Mouse (Mus musculus): ENCODE data around the gene Wfdc10. TPM values are rescaled to one million over a fixed set of nuclear protein-coding genes. Genes with fewer than 3 reads are reported as not detected.

Wfdc10 gene
- polyA plus RNA-seq, 1 experiment from 2014 or later, result not detected

DNA sequence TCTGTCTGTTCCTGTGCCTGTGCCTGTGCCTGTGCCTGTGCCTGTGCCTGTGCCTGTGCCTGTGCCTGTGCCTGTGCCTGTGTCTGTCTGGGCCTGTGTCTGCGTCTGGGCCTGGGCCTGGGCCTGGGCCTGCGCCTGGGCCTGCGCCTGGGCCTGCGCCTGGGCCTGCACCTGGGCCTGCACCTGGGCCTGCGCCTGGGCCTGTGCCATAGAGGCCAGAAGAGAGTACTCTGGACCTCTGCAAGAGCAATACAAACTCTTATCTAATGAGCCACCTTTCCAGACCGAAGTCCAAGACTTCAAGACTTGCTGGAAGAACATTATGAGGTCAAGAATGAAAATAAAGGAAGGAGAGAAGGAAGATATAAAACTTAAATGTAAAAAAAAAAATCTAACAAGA, 49.5 kb downstream of the Wfdc10 start:
- WGBS, result 82% methylated on average over 6 of the region's 6 CpGs
- no peaks in the 10 kb centered on the region for H3K4me1 ChIP-seq
- no peak overlapping the region for H3K4me3 ChIP-seq
- no peak overlapping the region for H3K27ac ChIP-seq
- ATAC-seq, result no peak
- H3K9me3 ChIP-seq (replicated peaks), result no peaks in the 10 kb centered on the region
- no peak overlapping the region for H3K9ac ChIP-seq
- H3K27me3 ChIP-seq, result no peaks in the 10 kb centered on the region
- no peak overlapping the region for H3K4me2 ChIP-seq
- H3K36me3 ChIP-seq (ENCODE audit: poor library complexity, severe bottlenecking), result no peaks in the 10 kb centered on the region

DNA sequence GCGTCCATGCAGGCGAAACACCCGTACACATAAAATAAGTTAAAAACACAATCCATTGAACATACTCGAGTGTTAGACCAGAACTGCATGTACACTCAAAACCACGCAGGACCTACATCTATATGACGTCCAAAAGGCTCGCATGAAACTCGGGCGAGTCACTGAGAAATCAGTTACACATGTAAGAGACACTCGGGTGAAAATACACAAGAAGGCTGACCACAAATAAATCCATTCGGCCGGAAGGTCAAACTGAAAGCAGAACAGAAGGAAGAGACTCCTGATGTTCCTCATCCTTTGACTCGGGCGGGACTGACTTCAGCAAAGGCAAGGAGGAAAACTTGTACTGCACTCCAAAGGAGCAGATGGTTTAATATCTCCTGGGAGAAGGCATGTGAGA, 50.1 kb downstream of the Wfdc10 start:
- Histone ChIP-seq H3K4me2 (no peak overlapping the region), H3K36me3 (ENCODE audit: poor library complexity, severe bottlenecking) (no peaks in the 10 kb centered on the region), H3K9me3 (replicated peaks) (no peaks in the 10 kb centered on the region), H3K4me1 (no peaks in the 10 kb centered on the region), H3K27me3 (no peaks in the 10 kb centered on the region), H3K4me3 (no peak overlapping the region), H3K9ac (no peak overlapping the region), H3K27ac (no peak overlapping the region)
- ATAC-seq, result no peak
- 88% methylated on average over 14 of the region's 14 CpGs for WGBS

Other genes starting within 250 kb of the Wfdc10 start
- 7.9 and 8.6 TPM in 2 replicates for gene Sdc4, start 212.2 kb upstream of the Wfdc10 start, polyA plus RNA-seq (2015; fragmentation: Nextera tagmentation; extraction: Ambion mirVana)
- 71.8 and 72.4 TPM in 2 replicates for gene Sys1, start 199.1 kb upstream of the Wfdc10 start, polyA plus RNA-seq (2015; fragmentation: Nextera tagmentation; extraction: Ambion mirVana)
- gene Gm20458, start 195.1 kb upstream of the Wfdc10 start, polyA plus RNA-seq (2015; fragmentation: Nextera tagmentation; extraction: Ambion mirVana), result 3.6 and 3.7 TPM in 2 replicates
- not detected in 2 replicates for gene Trp53tg5, start 182.3 kb upstream of the Wfdc10 start, polyA plus RNA-seq (2015; fragmentation: Nextera tagmentation; extraction: Ambion mirVana)
- gene Dbndd2, start 169.9 kb upstream of the Wfdc10 start, polyA plus RNA-seq (2015; fragmentation: Nextera tagmentation; extraction: Ambion mirVana), result 6.3 and 7.3 TPM in 2 replicates
- gene Pigt, start 158.5 kb upstream of the Wfdc10 start, polyA plus RNA-seq (2015; fragmentation: Nextera tagmentation; extraction: Ambion mirVana), result 47.2 and 52.2 TPM in 2 replicates
- gene Wfdc2, start 93.6 kb upstream of the Wfdc10 start, polyA plus RNA-seq (2015; fragmentation: Nextera tagmentation; extraction: Ambion mirVana), result 15.4 and 21.2 TPM in 2 replicates
- not detected in 2 replicates for gene Spint3, start 82.6 kb upstream of the Wfdc10 start, polyA plus RNA-seq (2015; fragmentation: Nextera tagmentation; extraction: Ambion mirVana)
- not detected in 2 replicates for gene Wfdc6a, start 70.6 kb upstream of the Wfdc10 start, polyA plus RNA-seq (2015; fragmentation: Nextera tagmentation; extraction: Ambion mirVana)
- gene Eppin, start 62.5 kb upstream of the Wfdc10 start, polyA plus RNA-seq (2015; fragmentation: Nextera tagmentation; extraction: Ambion mirVana), result not detected in 2 replicates
- not detected in 2 replicates for gene Wfdc6b, start 42.5 kb upstream of the Wfdc10 start, polyA plus RNA-seq (2015; fragmentation: Nextera tagmentation; extraction: Ambion mirVana)
- not detected in 2 replicates for gene Wfdc8, start 42.4 kb upstream of the Wfdc10 start, polyA plus RNA-seq (2015; fragmentation: Nextera tagmentation; extraction: Ambion mirVana)
- gene Wfdc16, start 17.2 kb upstream of the Wfdc10 start, polyA plus RNA-seq (2015; fragmentation: Nextera tagmentation; extraction: Ambion mirVana), result not detected in 2 replicates
- gene Wfdc9, start 537 bp downstream of the Wfdc10 start, polyA plus RNA-seq (2015; fragmentation: Nextera tagmentation; extraction: Ambion mirVana), result not detected in 2 replicates
- gene Wfdc11, start 18.0 kb downstream of the Wfdc10 start, polyA plus RNA-seq (2015; fragmentation: Nextera tagmentation; extraction: Ambion mirVana), result not detected in 2 replicates
- gene Wfdc13, start 29.1 kb downstream of the Wfdc10 start, polyA plus RNA-seq (2015; fragmentation: Nextera tagmentation; extraction: Ambion mirVana), result not detected in 2 replicates
- gene Spint4, start 42.5 kb downstream of the Wfdc10 start, polyA plus RNA-seq (2015; fragmentation: Nextera tagmentation; extraction: Ambion mirVana), result not detected in 2 replicates
- not detected in 2 replicates for gene Spint5, start 59.3 kb downstream of the Wfdc10 start, polyA plus RNA-seq (2015; fragmentation: Nextera tagmentation; extraction: Ambion mirVana)
- gene Wfdc3, start 89.9 kb downstream of the Wfdc10 start, polyA plus RNA-seq (2015; fragmentation: Nextera tagmentation; extraction: Ambion mirVana), result 0.92 and 1.4 TPM in 2 replicates
- gene Dnttip1, start 89.9 kb downstream of the Wfdc10 start, polyA plus RNA-seq (2015; fragmentation: Nextera tagmentation; extraction: Ambion mirVana), result 75.2 and 80.2 TPM in 2 replicates
- gene Ube2c, start 113.9 kb downstream of the Wfdc10 start, polyA plus RNA-seq (2015; fragmentation: Nextera tagmentation; extraction: Ambion mirVana), result 476 and 507 TPM in 2 replicates
- not detected in 2 replicates for gene Tnnc2, start 123.9 kb downstream of the Wfdc10 start, polyA plus RNA-seq (2015; fragmentation: Nextera tagmentation; extraction: Ambion mirVana)
- 14.7 and 15.4 TPM in 2 replicates for gene Snx21, start 129.8 kb downstream of the Wfdc10 start, polyA plus RNA-seq (2015; fragmentation: Nextera tagmentation; extraction: Ambion mirVana)
- gene Acot8, start 148.8 kb downstream of the Wfdc10 start, polyA plus RNA-seq (2015; fragmentation: Nextera tagmentation; extraction: Ambion mirVana), result 16.5 and 17.0 TPM in 2 replicates
- gene Zswim3, start 149.1 kb downstream of the Wfdc10 start, polyA plus RNA-seq (2015; fragmentation: Nextera tagmentation; extraction: Ambion mirVana), result 11.7 and 12.1 TPM in 2 replicates
- 22.1 and 23.2 TPM in 2 replicates for gene Zswim1, start 166.6 kb downstream of the Wfdc10 start, polyA plus RNA-seq (2015; fragmentation: Nextera tagmentation; extraction: Ambion mirVana)
- gene Spata25, start 172.5 kb downstream of the Wfdc10 start, polyA plus RNA-seq (2015; fragmentation: Nextera tagmentation; extraction: Ambion mirVana), result not detected in 2 replicates
- 82.7 and 91.6 TPM in 2 replicates for gene Ctsa, start 176.8 kb downstream of the Wfdc10 start, polyA plus RNA-seq (2015; fragmentation: Nextera tagmentation; extraction: Ambion mirVana)
- gene Neurl2, start 177.4 kb downstream of the Wfdc10 start, polyA plus RNA-seq (2015; fragmentation: Nextera tagmentation; extraction: Ambion mirVana), result 4.0 and 4.2 TPM in 2 replicates
- gene Pltp, start 201.7 kb downstream of the Wfdc10 start, polyA plus RNA-seq (2015; fragmentation: Nextera tagmentation; extraction: Ambion mirVana), result 34.3 and 35.4 TPM in 2 replicates
- 101 and 107 TPM in 2 replicates for gene Pcif1, start 223.3 kb downstream of the Wfdc10 start, polyA plus RNA-seq (2015; fragmentation: Nextera tagmentation; extraction: Ambion mirVana)